Mouse (Mus musculus) spleen, embryonic (tissue): ENCODE results near the gene Ucn2.

ENCODE experiments used
- CTCF ChIA-PET: fragments of 350-600 bp; sonication (Branson Sonifier 250); formaldehyde crosslinking; loops from one replicate; lab custom pipeline; 2022; lab: Charles Lee

Ucn2 gene

GRCm38 (mm10) chr9:108991428-108992084 is 5.7 kb downstream of the Ucn2 start, which contains the start of gene Pfkfb4:
Gene Pfkfb4 (plus strand): TSS chr9:108991778.
- CTCF ChIA-PET, result interaction anchor here (0.8 kb wide), 1 partner anchor 127 kb away, joined by 4 read pairs; no protein-coding TSS in a partner anchor

- CTCF ChIA-PET, result interaction anchor here (0.6 to 0.8 kb wide), 2 partner anchors 24 to 127 kb away, joined by 4 to 5 read pairs; no protein-coding TSS in a partner anchor
These were observed 6.3 kb downstream of the Ucn2 start for GRCm38 (mm10) chr9:108992085-108992469.

- CTCF ChIA-PET, result interaction anchor here (0.6 kb wide), 1 partner anchor 23 kb away, joined by 5 read pairs; no protein-coding TSS in a partner anchor
These were observed 7.0 kb downstream of the Ucn2 start for GRCm38 (mm10) chr9:108992620-108993361.

GRCm38 (mm10) chr9:108996411-108996810 is 10.6 kb downstream of the Ucn2 start:
- CTCF ChIA-PET, result no interaction called here

GRCm38 (mm10) chr9:108998287-108999166 is 12.7 kb downstream of the Ucn2 start:
- CTCF ChIA-PET, result no interaction called here

- CTCF ChIA-PET, result no interaction called here
These were observed 13.3 kb downstream of the Ucn2 start for GRCm38 (mm10) chr9:108999167-108999526.

- CTCF ChIA-PET, result interaction anchor here (0.7 kb wide), 1 partner anchor 17 kb away, joined by 3 read pairs; no protein-coding TSS in a partner anchor
These were observed 14.9 kb downstream of the Ucn2 start for GRCm38 (mm10) chr9:109000726-109001125.

GRCm38 (mm10) chr9:109003201-109003600 is 17.4 kb downstream of the Ucn2 start:
- CTCF ChIA-PET, result interaction anchor here (1.0 kb wide), 1 partner anchor 42 kb away, joined by 3 read pairs; no protein-coding TSS in a partner anchor

- CTCF ChIA-PET, result interaction anchor here (0.5 kb wide), 1 partner anchor 237 kb away, joined by 3 read pairs; no protein-coding TSS in a partner anchor
These were observed 21.4 kb downstream of the Ucn2 start for GRCm38 (mm10) chr9:109007025-109007780.

- CTCF ChIA-PET, result no interaction called here
These were observed 22.3 kb downstream of the Ucn2 start for GRCm38 (mm10) chr9:109008081-109008480.

GRCm38 (mm10) chr9:109008994-109009635 is 23.3 kb downstream of the Ucn2 start:
- CTCF ChIA-PET, result interaction anchor here (0.6 kb wide), 1 partner anchor 1725 kb away, joined by 9 read pairs; no protein-coding TSS in a partner anchor

GRCm38 (mm10) chr9:109009636-109010315 is 24.0 kb downstream of the Ucn2 start:
- CTCF ChIA-PET, result no interaction called here

GRCm38 (mm10) chr9:109010316-109010690 is 24.5 kb downstream of the Ucn2 start:
- CTCF ChIA-PET, result no interaction called here

GRCm38 (mm10) chr9:109015397-109015796 is 29.6 kb downstream of the Ucn2 start:
- CTCF ChIA-PET, result interaction anchor here (0.6 kb wide), 2 partner anchors 23 to 116 kb away, joined by 4 to 5 read pairs; no protein-coding TSS in a partner anchor

- CTCF ChIA-PET, result interaction anchor here (0.9 kb wide), 1 partner anchor 17 kb away, joined by 3 read pairs; no protein-coding TSS in a partner anchor
These were observed 31.3 kb downstream of the Ucn2 start for GRCm38 (mm10) chr9:109016973-109017604.

- CTCF ChIA-PET, result interaction anchor here (0.6 kb wide), 1 partner anchor 269 kb away, joined by 3 read pairs; no protein-coding TSS in a partner anchor
These were observed 35.6 kb downstream of the Ucn2 start for GRCm38 (mm10) chr9:109021428-109021827.

GRCm38 (mm10) chr9:109022866-109023685 is 37.3 kb downstream of the Ucn2 start:
- CTCF ChIA-PET, result no interaction called here

- CTCF ChIA-PET, result interaction anchor here (0.5 to 1.2 kb wide), 2 partner anchors 14 to 1412 kb away, joined by 3 to 4 read pairs; no protein-coding TSS in a partner anchor
These were observed 41.7 kb downstream of the Ucn2 start for GRCm38 (mm10) chr9:109027521-109027920.
